Mouse (Mus musculus) T-helper 1 cell (primary cell): ENCODE results near the gene Wdr54.

Experiments
- in situ Hi-C: fragments of 300-600 bp; cut with MboI, MseI; formaldehyde crosslinking; loops from one replicate; pipeline ENCODE4 v1.15.1; 2025; ENCODE audit warnings: high pct_unique_total_duplicates

Wdr54 gene

GRCm38 (mm10) chr6:83131469-83132034 is 24.6 kb downstream of the Wdr54 start:
- in situ Hi-C loops: no loop called here

- in situ Hi-C loops: no loop called here
These were observed 28.8 kb downstream of the Wdr54 start for GRCm38 (mm10) chr6:83127419-83127818.

- in situ Hi-C loops: no loop called here
These were observed 30.9 kb downstream of the Wdr54 start, which contains the start of gene Ino80b for GRCm38 (mm10) chr6:83125331-83125730. Gene Ino80b, minus strand, starts transcription at chr6:83125431.

GRCm38 (mm10) chr6:83124851-83125312 is 31.3 kb downstream of the Wdr54 start:
- in situ Hi-C loops: no loop called here

GRCm38 (mm10) chr6:83122961-83123360 is 33.2 kb downstream of the Wdr54 start:
- in situ Hi-C loops: no loop called here

- in situ Hi-C loops: no loop called here
These were observed 34.1 kb downstream of the Wdr54 start for GRCm38 (mm10) chr6:83121863-83122710.

GRCm38 (mm10) chr6:83120930-83121862 is 35.0 kb downstream of the Wdr54 start, which contains the start of gene Wbp1:
Gene Wbp1, minus strand, starts transcription at chr6:83121559.
- in situ Hi-C loops: no loop called here

GRCm38 (mm10) chr6:83119734-83120051 is 36.5 kb downstream of the Wdr54 start:
- in situ Hi-C loops: no loop called here

GRCm38 (mm10) chr6:83118825-83119733 is 37.1 kb downstream of the Wdr54 start:
- in situ Hi-C loops: no loop called here

- in situ Hi-C loops: no loop called here
These were observed 37.8 kb downstream of the Wdr54 start for GRCm38 (mm10) chr6:83118369-83118768.

GRCm38 (mm10) chr6:83117616-83118015 is 38.6 kb downstream of the Wdr54 start:
- in situ Hi-C loops: no loop called here

- in situ Hi-C loops: no loop called here
These were observed 39.1 kb downstream of the Wdr54 start for GRCm38 (mm10) chr6:83117165-83117438.

GRCm38 (mm10) chr6:83116373-83117164 is 39.6 kb downstream of the Wdr54 start:
- in situ Hi-C loops: no loop called here

GRCm38 (mm10) chr6:83115682-83116372 is 40.4 kb downstream of the Wdr54 start:
- in situ Hi-C loops: no loop called here

- in situ Hi-C loops: no loop called here
These were observed 41.1 kb downstream of the Wdr54 start, which contains the start of gene Mogs for GRCm38 (mm10) chr6:83115011-83115671. Gene Mogs, plus strand, starts transcription at chr6:83115496.

GRCm38 (mm10) chr6:83111510-83112136 is 44.6 kb downstream of the Wdr54 start:
- in situ Hi-C loops: no loop called here

GRCm38 (mm10) chr6:83108762-83109668 is 47.2 kb downstream of the Wdr54 start, which contains the start of gene Mrpl53:
Gene Mrpl53, plus strand, starts transcription at chr6:83109040.
- in situ Hi-C loops: loop anchor here (5.0 kb wide), 1 partner anchor 48 kb away; the partner anchor contains the start of genes 1700003E16Rik and Wdr54
